Mouse (Mus musculus) midbrain, embryonic 14.5 days (tissue): ENCODE data around the gene Unc119b. TPM values are rescaled to one million over a fixed set of nuclear protein-coding genes. Genes with fewer than 3 reads are reported as not detected.

ENCODE experiments used
- ATAC-seq: fragments of 200-750 bp; cut with Nextera tagmentation; 2 replicates; pipeline ENCODE4 v1.8.0; 2017; ENCODE audit warnings: moderate number of reproducible peaks, moderate library complexity; ENCODE audit not compliant: low FRiP score, low TSS enrichment
- DNase-seq: peaks from one replicate; pipeline ENCODE4 v3.0.0-alpha.2; 2015
- H3K27ac ChIP-seq: fragments of 300-500 bp; sonication (generic); replicated peaks from 2 replicates; pipeline ENCODE4 v1.5.1; 2014; ENCODE audit warnings: mild to moderate bottlenecking, low read depth, low read length, moderate library complexity
- H3K27me3 ChIP-seq: fragments of 300-500 bp; sonication (generic); 2 replicates; pipeline ENCODE4 v1.6.1; 2014; ENCODE audit warnings: low read length, control low read depth, mixed read lengths; ENCODE audit not compliant: control insufficient read depth, insufficient read depth
- H3K36me3 ChIP-seq: fragments of 300-500 bp; sonication (generic); 2 replicates; pipeline ENCODE4 v1.6.1; 2014; ENCODE audit warnings: low read length, control low read depth; ENCODE audit not compliant: control insufficient read depth, insufficient read depth
- H3K4me1 ChIP-seq: fragments of 300-500 bp; sonication (generic); 2 replicates; pipeline ENCODE4 v1.6.1; 2014; ENCODE audit warnings: mild to moderate bottlenecking, antibody characterized with exemption, low read length, control low read depth; ENCODE audit not compliant: control insufficient read depth, insufficient read depth
- H3K4me2 ChIP-seq: fragments of 300-500 bp; sonication (generic); 2 replicates; pipeline ENCODE4 v1.6.1; 2014; ENCODE audit warnings: mild to moderate bottlenecking, low read length, moderate library complexity
- H3K4me3 ChIP-seq: fragments of 300-500 bp; sonication (generic); replicated peaks from 2 replicates; pipeline ENCODE4 v1.5.1; 2014; ENCODE audit warnings: low read depth, low read length
- H3K9ac ChIP-seq: fragments of 300-500 bp; sonication (generic); replicated peaks from 2 replicates; pipeline ENCODE4 v1.6.1; 2014; ENCODE audit warnings: mild to moderate bottlenecking, low read length, moderate library complexity
- H3K9me3 ChIP-seq: fragments of 300-500 bp; sonication (generic); 2 replicates; pipeline ENCODE4 v1.6.1; 2016; ENCODE audit warnings: low read length, control low read depth, mixed read lengths; ENCODE audit not compliant: control insufficient read depth
- WGBS: fragments of 180-500 bp; shearing (Covaris S2); extraction: QIAGEN DNeasy Blood & Tissue Kit; methylation state at CpG from one replicate; pipeline ENCODE4 v1.1.7; 2014; 5-methylcytosine and 5-hydroxymethylcytosine counted together
- polyA plus RNA-seq: library from polyadenylated mRNA; unstranded; fragments of >200 nt; fragmentation: Nextera tagmentation; extraction: Ambion mirVana; gene quantifications from 2 replicates; pipeline ENCODE4 v1.2.1, GENCODE M21; 2014

Unc119b gene
- polyA plus RNA-seq, 1 experiment from 2014 or later: 37.2 TPM

DNA sequence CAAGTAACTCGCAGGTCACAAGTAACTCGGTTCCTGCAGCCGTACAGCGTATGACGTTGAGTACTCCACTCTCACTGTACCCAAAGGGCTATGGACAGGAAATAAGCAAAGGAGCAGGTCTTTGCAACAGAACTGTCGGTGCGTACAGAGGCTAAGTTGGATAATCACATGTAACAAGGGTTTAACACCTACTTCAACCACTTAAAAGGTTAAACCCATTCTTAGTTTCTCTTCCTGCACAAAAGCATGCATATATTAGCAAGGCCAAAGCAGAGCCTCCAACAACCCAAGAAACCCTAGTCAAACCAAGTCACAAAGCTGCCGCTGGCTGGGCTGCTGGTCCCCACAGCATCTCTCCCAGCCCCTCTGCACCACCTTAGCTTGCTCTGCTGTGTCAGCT is 2.3 kb downstream of the Unc119b start:
- WGBS: 94% methylated on average over 8 of the region's 8 CpGs
- DNase-seq (no peak), ATAC-seq (no peak)
- H3K36me3 ChIP-seq: peaks cover 26% of the 10 kb centered on the region
- H3K4me3 ChIP-seq: no peak overlapping the region
- no peak overlapping the region for H3K9ac ChIP-seq
- peak overlapping the region; percentile 81; the same call in 1 of the 2 replicates for H3K4me2 ChIP-seq
- no peak overlapping the region for H3K27ac ChIP-seq
- H3K4me1 ChIP-seq: peaks cover 21% of the 10 kb centered on the region
- H3K27me3 ChIP-seq: no peaks in the 10 kb centered on the region
- no peaks in the 10 kb centered on the region for H3K9me3 ChIP-seq

DNA sequence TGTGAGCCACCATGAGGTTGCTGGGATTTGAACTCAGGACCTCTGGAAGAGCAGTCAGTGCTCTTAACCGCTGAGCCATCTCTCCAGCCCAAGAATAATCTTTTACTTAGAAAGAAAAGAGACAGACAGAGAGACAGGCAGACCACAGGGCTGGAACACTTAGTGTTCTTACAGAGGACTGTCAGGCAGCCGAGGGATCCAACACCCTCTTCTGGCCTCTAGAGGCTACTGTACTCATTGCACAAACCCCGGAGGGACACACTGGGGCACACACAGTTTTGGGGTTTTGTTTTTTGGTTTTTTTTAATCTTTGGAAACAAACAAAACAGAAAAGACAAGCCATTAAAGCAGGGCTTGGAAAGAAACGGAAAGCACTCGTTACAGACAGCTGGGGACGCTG is 5.4 kb downstream of the Unc119b start:
- Histone ChIP-seq H3K27ac (no peak overlapping the region), H3K4me1 (peaks cover 21% of the 10 kb centered on the region)

GRCm38 (mm10) chr5:115127421-115128179 is 7.2 kb downstream of the Unc119b start:
- Histone ChIP-seq H3K27ac (no peak overlapping the region), H3K9ac (no peak overlapping the region), H3K27me3 (no peaks in the 10 kb centered on the region), H3K4me2 (no peak overlapping the region), H3K4me1 (peaks cover 4% of the 10 kb centered on the region), H3K9me3 (no peaks in the 10 kb centered on the region), H3K36me3 (peaks cover 68% of the 10 kb centered on the region), H3K4me3 (no peak overlapping the region)
- WGBS: 93% methylated on average over 22 of the region's 22 CpGs
- no peak for DNase-seq
- ATAC-seq: no peak

More for the DNA sequence above, 5.4 kb downstream of the Unc119b start:
- Histone ChIP-seq H3K9me3 (no peaks in the 10 kb centered on the region), H3K9ac (no peak overlapping the region), H3K36me3 (peaks cover 57% of the 10 kb centered on the region), H3K4me2 (no peak overlapping the region), H3K4me3 (no peak overlapping the region), H3K27me3 (no peaks in the 10 kb centered on the region)
- no peak for DNase-seq
- ATAC-seq: no peak
- 89% methylated on average over 6 of the region's 6 CpGs for WGBS

DNA sequence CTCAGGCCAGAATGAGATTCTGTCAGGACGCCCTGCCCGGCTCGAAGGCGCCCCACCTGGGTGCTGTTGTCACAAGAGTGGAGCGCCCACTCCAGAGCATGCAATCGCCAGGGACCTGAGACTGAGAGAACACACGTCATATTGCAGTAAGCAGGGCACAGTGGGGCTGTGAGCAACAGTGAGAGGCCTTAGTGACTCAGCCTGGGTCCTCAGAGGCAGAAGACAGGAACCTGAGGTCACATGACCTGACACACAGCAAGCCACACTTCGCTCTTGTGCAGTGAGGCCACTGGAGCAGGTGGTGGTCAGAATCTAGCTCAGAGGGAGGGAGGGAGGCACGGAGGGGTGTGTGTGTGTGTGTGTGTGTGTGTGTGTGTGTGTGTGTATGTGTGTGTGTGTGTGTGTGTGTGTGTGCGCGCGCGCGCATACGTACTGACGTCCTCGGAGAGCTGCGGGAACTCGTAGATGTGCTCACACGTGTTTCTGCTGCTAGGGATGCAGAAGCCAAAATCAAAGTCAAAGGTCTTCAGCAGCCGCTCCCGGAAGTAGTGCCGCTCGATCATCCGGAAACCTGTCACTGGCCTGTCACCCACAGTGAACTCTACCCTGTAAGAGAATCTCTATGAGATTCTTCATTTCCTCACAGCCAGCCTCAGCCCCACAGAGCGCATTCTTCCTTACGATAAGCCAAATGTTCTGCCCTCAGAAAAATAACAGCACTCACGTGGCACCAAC is 8.0 kb downstream of the Unc119b start:
- ATAC-seq (no peak), DNase-seq (no peak)
- Histone ChIP-seq H3K27ac (no peak overlapping the region), H3K4me2 (no peak overlapping the region), H3K9ac (no peak overlapping the region), H3K27me3 (no peaks in the 10 kb centered on the region), H3K9me3 (no peaks in the 10 kb centered on the region), H3K4me3 (no peak overlapping the region), H3K36me3 (peaks cover 68% of the 10 kb centered on the region), H3K4me1 (no peaks in the 10 kb centered on the region)
- WGBS: 89% methylated on average over 28 of the region's 28 CpGs

- 22% methylated on average over 24 of the region's 24 CpGs for WGBS
- DNase-seq (peak; percentile 88), ATAC-seq (peak; percentile 62; the same call in 1 of the 2 replicates)
- no peaks in the 10 kb centered on the region for H3K9me3 ChIP-seq
- no peak overlapping the region for H3K4me3 ChIP-seq
- 0 out of 2 replicates have a peak overlapping the region, but pooled peaks have one; percentile 32 for H3K27ac ChIP-seq
- no peak overlapping the region for H3K4me2 ChIP-seq
- peaks cover 67% of the 10 kb centered on the region for H3K36me3 ChIP-seq
- H3K27me3 ChIP-seq: no peaks in the 10 kb centered on the region
- no peak overlapping the region; the same call in 1 of the 2 replicates for H3K9ac ChIP-seq
- no peaks in the 10 kb centered on the region for H3K4me1 ChIP-seq
Measured at GRCm38 (mm10) chr5:115125211-115125871, 9.4 kb downstream of the Unc119b start.

DNA sequence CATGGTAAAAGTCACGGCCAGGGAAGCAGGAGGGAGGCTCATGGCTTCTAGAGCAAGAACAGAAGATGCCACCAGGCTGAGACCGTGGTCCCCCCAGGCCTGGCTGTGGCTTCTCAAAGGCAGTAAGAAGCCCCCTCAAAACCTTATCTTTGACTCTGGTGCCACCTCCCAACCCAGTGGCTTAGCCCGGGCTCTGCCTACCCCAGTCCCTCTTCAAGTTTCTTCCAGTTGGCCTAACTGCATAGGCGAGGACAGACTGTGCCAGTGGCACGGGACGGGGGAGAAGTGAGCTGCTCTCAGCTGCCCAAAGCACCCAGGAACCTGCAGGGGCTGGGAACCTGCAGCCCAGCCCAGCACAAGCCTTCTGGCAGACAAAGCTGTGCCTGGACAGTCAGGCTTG is 10.1 kb downstream of the Unc119b start:
- Histone ChIP-seq H3K9ac (no peak overlapping the region), H3K27me3 (no peaks in the 10 kb centered on the region), H3K4me3 (no peak overlapping the region), H3K4me1 (no peaks in the 10 kb centered on the region), H3K27ac (no peak overlapping the region), H3K4me2 (no peak overlapping the region), H3K36me3 (peaks cover 60% of the 10 kb centered on the region), H3K9me3 (no peaks in the 10 kb centered on the region)
- no peak for ATAC-seq
- WGBS: 95% methylated on average over 6 of the region's 6 CpGs
- DNase-seq: no peak

DNA sequence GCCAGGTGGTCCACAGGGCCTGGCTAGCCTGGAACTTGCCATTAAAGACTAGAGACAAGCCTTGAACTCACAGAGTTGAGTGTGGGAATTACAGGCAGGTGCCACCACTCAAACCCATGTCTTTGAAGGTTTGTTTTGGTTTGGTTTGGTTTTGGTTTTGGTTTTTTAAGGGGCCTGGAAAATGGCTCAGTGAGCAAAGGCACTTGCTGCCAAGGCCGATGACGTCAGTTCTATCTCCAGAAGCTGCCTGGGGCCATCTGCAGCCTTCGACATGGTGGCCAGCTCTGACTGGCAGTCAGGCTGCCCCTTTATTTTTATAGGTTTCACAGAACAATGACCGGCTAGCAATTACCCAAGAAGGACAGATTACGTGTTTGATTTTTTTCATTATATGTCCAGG is 13.8 kb downstream of the Unc119b start:
- H3K9me3 ChIP-seq: no peaks in the 10 kb centered on the region
- peaks cover 27% of the 10 kb centered on the region for H3K36me3 ChIP-seq
- no peak overlapping the region for H3K27ac ChIP-seq
- H3K9ac ChIP-seq: no peak overlapping the region
- no peaks in the 10 kb centered on the region for H3K27me3 ChIP-seq
- peaks cover 6% of the 10 kb centered on the region; the same call in 1 of the 2 replicates for H3K4me1 ChIP-seq
- DNase-seq (no peak), ATAC-seq (no peak)
- no peak overlapping the region for H3K4me2 ChIP-seq
- H3K4me3 ChIP-seq: no peak overlapping the region
- WGBS: 80% methylated on average over 5 of the region's 5 CpGs

- DNase-seq (peak; percentile 77), ATAC-seq (peak; percentile 58; the same call in 1 of the 2 replicates)
- Histone ChIP-seq H3K4me3 (peak within 1 kb of the TSS; percentile 56), H3K9ac (peak within 1 kb of the TSS; percentile 74), H3K27me3 (no peaks in the 10 kb centered on the region), H3K9me3 (no peaks in the 10 kb centered on the region), H3K27ac (no peak within 1 kb of the TSS), H3K36me3 (peaks cover 8% of the 10 kb centered on the region), H3K4me2 (peak within 1 kb of the TSS; percentile 70), H3K4me1 (peaks cover 6% of the 10 kb centered on the region; the same call in 1 of the 2 replicates)
- WGBS: under 1% methylated on average over 39 of the region's 39 CpGs
Measured at GRCm38 (mm10) chr5:115118961-115119570, 15.7 kb downstream of the Unc119b start, which contains the start of gene Acads. Gene Acads (minus strand): TSS chr5:115119346.
